Mouse (Mus musculus) c-Kit-negative CD71-positive TER-119-positive erythroid progenitor cells, embryonic 14.5 days (primary cell): Measurements from ENCODE around the gene Fkbp5.

Experiments
- DNase-seq: peaks from one replicate; pipeline ENCODE4 v3.0.0-alpha.2; 2013; ENCODE audit warnings: low read depth, low spot score

The Fkbp5 gene

DNA sequence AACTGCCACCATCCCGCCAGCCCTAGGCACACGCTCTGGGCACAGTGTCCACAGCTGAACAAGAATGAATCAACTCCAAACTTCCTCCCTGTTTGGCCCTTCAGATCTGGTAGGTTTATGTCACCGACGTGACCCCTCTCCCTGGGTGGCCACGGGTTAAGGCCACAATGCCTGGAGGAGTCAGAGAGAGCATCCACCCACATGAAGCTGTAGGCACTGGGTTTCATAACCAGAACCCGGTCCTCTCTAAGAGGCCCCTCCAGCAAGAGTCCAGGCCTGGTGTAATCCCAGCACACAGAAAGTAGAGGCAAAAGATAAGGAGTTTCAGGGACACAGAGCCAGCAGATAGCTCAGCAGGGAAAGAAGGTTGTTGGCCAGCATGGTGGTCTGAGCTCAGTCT, 13.1 kb downstream of the Fkbp5 start:
- DNase-seq = no peak

DNA sequence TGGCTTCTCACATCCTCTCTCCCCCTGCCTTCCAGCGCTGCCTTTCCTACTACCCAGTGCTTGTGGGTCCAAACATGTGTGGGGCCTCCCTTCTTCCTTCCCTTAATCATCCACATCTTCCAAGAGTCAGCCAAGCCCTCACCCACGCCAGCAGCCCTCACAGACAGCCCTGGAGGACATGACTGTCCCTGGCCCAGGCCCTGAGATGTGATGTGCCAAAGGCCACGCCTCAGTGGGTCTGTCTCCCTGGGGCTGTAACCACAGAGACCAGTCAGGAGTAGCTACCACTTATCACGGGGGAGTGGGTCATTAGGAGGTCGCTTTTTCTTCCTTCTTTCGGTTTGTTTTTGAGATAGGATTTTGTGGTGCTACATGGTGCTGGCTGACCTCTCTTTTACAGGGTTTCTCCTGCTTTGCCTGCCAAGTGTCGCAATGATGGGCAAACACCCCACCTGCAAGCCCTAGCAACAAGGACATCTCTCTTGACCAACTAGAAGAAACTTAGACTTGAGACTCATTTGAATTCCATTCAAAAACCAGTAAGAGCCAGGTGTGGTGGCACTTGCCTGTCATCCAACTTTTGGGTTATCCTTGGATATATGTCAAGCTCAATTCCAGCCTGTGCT, 15.0 kb downstream of the Fkbp5 start:
- DNase-seq = no peak

DNA sequence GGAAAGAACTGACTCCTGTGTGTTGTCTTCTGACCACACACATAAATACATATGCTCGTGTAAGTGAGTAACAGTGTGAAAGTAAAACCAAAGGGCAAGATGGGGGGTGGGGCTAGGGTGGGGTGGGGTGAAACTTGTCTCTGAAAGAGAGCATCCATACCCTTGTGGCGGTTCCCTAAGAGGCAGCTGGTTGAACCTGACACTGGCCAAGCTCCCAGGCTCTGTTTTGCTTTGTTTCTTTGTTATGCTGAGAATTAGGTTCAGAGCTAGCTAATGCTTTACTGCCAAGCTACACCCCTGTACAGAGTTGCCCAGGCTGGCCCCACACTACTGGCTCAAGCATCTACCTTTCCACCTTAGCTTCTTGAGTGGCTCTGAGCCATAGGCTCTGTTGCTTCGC, 16.9 kb downstream of the Fkbp5 start:
- no peak for DNase-seq

DNA sequence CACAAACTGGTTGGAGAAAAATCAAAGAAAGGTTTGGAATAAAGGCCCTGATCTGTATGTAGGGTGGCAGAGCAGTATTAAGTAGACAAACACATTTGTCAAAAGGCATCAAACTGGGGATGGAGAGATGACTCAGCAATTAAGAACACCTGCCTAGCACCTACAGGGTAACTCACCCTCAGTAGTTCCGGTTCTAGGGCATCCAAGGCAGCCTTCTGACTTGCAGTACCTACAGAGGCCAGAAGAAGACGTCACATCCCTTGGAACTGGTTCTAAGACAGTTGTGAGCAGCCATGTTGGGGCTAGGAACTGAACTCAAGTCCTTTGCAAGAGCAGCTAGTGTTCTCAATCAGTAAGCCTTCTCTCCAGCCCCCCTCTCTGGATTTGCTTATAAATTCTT, 18.1 kb downstream of the Fkbp5 start:
- DNase-seq = no peak

DNA sequence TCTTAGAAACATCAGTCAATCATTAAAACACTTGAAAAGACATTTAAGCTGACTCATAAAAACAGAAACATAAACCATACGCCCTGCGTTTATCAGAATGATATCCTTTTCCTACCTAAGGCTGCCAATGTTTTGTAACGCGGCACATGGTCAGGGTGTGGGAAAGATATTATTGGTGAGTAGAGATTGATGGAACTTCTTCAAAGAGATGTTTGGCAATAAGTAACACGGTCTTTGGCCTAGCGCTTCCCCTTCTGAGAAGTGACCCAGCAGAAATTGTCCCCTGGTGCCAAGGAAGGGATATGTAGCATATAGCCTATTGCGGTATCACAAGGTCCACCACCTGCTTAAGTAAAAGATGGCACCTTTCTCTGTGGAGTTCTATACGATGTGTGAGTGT, 21.5 kb downstream of the Fkbp5 start:
- DNase-seq = no peak

DNA sequence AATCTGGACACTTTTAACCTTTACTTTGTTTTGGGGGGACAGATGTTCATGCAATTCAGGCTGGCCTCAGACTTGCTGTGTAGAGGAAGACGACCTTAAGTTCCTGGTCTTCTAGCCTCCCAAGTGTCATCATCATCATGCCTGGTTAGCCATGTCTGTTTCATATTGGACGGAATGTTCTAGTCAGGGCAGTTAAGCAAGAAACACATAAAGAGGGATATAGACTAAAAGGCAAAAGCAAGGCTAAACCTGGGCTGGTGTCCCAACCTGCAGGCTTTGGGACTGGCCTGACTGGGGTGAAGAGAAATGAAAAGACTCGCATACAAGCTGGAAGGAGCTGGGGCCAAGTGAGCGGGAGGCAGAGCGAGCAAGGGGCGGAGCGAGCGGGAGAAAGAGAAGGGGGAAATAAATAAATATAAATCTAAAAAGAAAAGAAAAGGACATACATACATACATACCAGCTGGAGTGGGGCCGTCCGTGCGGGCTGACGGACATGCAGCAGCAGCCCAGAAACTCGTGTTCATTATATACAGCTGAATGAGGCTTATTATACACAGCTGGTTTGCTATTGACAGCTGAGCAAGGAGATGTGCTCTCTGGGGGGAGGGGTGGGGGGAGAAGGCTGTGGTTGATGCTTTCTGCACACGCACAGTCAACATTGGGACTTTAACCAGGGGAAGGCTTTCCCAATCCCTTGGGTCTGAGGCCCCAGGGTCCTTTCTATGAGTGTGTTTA, 26.1 kb downstream of the Fkbp5 start:
- no peak for DNase-seq

DNA sequence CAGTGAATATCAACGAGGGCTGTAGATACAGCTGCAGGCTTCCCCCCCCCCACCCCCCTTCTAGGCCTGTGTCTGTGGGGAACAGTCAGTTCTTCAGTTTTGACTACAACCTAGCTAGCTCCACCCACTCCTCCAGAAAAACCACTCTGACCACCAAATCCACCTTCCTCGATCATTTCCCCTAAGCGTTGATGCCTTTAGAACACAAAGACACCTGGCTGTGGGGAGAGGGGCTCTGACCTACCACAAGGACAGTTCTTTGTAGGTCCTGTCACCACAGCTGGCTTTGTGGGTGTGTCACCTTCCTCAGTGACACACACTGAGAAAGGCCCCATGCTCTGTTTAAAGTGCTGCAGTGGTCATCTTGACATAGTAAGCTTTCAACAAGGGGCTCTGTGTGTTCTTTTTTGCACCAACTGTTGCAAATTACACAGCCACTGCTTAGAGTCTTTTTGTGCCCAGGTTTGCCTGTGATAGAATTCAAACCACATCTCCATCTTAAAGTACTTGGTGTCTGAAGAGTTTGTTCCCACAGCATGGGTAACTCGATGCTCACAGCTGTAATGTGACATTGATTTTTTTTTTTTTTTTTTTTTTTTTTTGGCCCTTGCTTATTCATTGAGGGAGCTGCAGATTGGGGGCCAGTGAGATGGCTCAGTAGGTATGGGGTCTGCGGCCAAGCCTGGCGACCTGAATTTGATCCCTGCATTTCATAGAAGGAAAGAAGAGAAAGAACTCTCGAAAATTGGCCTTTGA, 28.9 kb downstream of the Fkbp5 start:
- DNase-seq = no peak

DNA sequence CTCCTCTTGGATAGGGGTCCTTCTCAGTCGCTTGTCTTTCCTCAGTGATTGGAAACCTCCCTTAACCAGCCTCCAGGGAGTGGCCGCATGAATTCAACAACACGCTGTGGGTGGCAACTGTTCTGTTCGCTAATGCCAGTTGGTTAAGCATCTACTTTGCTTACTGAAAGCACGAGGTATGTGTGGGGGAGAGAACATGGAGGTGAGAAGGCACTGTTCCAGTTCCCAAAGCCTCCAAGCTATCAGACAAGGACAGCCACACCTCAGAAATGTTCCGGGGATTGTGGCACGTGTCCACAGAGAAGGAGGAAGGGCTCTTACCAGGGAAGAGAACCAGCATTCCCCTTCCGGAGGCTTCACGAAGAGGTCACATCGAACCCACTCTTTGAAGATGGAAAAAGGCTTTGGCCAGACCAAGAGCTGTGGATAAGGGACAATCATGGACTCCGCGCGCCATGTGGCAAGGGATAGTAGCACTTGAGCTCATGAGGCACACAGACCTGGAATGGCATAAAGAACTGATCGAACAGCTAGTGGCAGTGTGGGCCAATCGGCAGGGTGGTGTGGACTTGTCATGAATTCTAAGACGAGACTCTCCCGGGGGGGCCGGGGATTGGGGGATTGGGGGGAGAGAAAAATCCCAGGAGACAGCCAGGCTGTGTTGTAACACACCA, 29.6 kb downstream of the Fkbp5 start:
- no peak for DNase-seq

DNA sequence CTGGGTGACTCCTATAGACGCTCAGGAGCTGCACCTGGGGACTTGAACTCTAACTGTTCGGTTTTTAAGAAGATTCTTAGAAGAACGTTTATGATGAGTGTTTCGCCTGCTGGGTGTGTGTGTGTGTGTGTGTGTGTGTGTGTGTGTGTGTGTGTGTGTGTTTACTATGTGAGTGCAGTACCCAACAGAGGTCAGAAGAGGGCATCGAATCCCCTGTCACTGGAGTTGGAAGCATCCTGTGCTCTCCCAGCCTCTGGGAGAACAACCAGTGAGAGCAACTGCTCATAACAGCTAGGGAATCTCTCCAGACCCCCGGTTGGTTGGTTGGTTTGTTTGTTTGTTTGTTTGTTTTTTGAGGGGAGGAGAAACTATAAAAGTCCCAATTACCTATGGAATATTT, 30.6 kb downstream of the Fkbp5 start:
- no peak for DNase-seq

DNA sequence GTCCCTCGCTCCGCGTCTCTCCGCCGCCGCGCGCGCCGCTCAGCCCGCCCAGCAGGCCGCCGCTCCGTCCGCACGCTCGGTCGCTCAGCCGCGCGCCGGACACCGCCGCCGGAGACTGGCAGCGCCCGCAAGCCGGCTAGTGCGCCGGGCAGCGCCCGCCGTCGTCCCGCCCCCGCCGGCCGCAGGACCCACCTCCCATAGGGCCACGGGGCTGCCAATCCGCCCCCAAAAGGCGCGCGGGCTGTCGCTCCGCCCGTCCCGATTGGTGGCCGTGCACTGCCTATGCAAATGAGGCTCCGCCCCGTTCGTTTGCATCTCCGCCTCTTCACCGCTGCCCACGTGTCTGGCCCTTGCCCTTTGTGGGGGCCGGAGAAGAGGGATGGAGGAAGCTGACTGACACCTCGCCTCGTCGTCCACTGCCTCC, 31.3 kb downstream of the Fkbp5 start:
- DNase-seq = peak; percentile 71

DNA sequence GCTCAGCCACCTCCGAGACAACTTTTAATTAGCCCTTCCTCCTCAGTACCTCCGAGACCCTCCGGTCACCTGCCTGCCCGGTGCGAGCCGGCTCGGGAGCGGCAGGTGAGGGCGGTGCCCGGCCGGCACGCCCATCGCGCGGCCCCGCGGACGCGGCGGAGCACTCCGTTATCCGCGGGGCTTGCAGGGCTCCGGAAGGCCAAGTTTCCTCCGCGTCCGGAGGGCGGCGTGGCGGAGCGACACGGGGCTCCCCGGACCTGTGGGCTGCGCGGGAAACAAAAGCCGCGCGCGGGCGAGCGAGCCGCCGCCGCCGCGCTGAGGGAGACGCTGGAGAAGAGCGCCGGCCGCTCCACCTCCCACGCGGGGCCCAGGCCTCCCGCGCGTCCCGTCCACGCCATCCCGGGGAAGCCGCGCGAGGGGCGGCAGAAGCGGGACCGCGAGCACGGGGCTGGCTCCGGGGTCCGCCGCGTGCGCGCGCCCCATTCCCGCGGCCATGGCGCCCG, 31.8 kb downstream of the Fkbp5 start:
- peak; percentile 13 for DNase-seq

DNA sequence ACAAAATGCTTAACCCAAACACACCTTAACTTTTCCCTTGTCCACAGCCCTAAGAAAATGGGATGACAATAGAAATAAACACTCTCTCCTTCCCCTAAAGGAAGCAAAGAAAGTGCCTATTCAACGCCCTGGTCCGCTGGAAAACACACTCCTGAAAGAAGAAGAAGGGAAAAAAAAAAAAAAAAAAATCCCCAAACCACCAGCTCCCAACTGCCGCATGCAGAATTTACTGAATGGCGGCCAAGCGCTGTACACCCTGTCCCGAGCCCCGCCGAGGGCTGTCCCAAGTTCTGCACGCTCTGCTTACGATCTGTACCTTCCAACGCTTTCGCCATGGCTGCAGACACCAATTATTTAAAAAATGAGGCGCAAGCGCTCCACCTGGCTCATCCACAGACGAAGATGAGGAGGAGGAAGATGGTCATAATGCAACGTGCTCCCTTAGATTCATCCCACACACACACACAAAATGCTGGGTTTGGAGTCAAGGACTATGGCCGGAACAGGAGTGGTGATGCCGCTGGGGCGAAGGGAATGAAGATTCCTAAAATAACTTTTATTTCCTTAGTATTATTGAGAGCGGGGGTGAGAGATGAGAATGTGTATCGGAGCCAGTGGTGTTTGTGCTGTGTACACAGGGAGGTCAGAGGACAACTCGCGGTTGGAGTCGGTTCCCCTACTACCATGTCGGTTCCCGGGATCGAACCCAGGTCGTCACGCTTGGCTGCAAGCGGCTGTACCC, 32.5 kb downstream of the Fkbp5 start:
- no peak for DNase-seq

DNA sequence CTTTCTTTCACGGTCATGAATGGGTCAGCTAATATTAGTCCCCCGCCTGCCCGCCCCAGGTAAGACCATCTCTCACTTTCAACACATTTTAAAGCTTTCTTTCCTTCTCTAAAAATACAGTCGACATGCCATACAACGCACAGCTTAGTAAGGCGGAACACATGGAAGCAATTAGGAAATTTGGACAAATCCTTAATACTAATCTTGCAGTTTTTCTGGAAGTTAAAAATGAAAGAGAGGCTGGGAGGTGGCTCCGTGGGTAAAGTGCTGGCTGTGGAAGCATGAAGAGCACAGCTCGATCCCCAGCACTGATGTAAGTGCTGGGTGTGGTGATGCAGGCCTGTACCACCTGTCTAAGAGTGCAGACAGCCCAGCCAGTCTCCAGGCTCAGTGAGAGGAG, 39.9 kb downstream of the Fkbp5 start:
- DNase-seq = no peak

DNA sequence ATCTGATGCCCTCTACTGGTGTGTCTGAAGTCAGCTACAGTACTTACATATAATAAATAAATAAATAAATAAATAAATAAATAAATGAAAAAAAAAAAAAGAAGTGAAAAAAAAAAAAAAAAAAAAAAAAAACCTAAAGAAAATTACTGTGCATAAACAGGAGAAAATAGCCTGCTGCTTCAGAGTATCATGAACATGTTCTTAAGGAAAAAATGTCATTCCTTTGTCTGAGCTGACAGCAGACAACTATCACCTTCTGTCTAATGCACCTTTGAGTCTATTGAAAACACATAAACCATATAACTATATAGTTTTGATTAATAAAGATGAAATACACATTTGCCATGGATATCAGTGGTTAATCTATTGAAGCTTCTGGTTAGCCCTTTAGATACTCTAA, 40.9 kb downstream of the Fkbp5 start:
- DNase-seq = no peak

DNA sequence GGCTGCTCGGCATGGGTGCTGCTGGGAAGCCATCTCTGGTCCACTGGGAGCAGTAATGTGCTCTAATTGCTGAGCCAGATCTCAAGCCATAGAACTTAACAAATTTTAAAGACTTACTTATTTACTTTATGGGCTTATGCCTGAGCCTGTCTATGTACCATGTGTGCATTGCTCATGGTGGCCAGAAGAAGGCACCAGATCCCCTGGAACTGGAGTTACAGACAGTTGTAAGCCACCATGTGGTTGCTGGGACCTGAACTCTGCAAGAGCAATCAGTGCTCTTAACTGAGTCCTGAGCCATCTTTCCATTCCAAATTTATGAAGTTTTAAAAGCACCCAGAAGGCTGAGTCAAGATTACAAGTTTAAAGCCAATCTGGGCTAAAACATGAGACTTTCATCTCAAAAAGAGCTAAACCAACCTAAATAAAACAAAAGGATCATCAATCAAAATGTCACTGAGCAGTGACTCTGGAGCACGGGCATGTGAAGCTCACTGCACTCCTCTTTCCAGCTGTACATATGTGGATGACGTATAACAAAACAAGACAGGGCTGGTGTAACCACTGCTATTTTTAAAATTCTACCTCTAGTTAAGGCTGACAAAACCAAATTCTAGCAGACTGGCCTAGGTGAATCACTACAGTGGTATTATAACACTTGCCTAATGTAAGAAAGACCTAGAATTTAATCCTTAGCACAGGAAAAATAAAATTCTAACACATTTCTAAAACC, 41.6 kb downstream of the Fkbp5 start:
- no peak for DNase-seq

DNA sequence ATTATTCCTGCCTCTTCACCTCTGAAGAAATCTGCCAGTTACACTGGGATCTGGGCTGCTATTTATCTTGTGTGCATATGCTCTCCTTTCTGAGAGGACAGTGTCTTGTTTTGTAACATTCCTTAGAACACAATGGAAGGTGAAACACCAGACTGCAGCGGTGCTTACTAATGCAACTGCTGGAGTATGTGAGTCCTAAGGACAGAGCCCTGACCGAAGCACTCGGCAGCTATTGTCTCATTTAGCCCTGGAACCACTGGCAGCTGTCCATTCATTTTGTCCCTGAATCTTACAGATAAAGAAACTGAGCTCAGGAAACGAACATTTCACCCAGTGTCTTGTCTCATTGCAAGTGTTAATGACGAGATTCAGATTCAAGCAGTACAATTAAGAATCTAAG, 44.6 kb downstream of the Fkbp5 start:
- DNase-seq = no peak

DNA sequence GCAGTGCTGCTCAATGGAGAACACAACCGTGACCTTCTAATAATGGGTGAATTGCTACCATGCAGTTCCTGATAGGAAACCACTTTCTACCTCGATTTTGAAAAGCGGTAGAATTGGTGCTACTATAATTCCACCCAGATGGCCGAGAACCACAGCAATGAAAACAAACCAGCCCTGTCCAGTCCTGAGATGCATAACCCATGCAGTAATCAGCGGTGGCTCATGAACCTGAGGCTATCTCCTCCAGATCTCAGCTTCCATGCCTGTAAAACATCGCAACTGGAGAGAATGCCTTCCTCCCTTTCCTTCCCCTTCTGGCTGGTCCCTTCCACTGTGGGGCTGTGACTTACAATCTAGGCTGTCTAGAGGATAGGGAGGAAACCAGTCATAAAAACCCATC, 46.5 kb downstream of the Fkbp5 start:
- DNase-seq = no peak

DNA sequence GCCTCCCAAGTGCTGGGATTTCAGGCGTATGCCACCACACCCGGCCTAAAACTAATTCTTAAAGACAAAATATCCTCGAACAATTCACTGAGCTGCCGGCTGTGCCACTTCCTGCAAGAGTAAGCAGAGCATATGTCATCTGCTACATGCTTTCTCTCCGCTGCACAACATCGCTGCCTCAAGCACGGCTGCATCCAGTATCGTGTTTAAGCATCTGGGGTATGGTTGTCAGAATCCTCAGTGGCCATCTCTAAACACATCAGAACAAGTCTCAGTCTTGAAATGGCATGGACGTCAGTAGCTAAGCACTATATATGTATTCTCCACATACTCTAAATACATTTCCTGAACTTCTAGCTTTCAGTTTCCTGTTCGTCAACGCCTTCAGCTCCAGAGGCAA, 49.6 kb downstream of the Fkbp5 start:
- no peak for DNase-seq

DNA sequence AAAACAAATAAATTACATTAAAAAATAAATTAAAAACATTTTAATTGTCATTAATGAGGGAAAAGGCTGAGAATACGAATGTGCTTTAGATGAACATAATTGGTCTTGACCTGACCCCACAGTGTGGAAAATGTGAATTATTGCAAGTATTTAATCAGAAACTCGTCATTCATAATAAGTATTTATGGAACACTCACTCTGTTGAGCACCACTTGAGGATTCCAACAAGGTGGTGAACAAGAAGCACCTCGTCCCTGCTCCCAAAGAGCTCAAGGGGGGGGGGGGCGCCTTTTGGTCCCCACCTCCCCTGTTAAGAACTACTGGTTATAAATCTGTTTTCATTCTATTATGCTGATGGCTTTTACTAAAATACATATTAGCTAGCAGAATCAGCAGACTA, 51.4 kb downstream of the Fkbp5 start:
- no peak for DNase-seq

DNA sequence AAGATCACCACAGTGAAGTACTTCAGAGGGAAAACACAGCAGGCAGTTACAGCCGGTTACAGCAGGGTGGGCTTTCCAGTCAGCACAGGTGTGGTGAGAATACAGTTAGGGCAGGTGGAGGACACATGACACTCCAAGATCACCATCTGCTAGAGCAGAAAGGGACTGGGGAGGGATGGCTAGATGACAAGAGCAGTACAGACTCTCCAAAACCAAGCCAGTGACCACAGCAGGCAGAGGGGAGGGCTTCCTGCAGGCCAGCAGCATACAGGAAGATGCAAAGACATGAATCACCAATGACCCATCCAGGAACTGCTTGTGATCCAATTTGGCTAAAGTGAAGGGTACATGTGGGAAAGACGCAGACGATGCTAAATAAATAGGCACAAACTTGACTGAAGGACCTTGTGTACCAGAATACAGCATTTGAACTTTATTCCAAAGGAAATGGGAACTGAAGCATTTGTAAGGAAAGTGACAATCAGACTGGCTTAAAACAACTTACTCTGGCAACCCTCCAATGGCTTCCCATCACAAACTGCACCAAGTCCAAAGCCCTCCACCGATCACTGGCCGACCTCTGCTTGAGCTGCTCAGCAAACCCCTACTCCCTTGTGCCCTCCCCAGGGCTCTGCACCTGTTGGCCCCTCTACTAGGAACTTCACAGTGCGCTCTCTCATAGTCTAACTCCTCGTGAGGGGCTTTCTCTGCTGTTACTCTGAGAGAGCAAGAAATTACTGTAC, 53.5 kb downstream of the Fkbp5 start:
- DNase-seq = no peak
